Mouse (Mus musculus) cerebellum, adult 2 months (tissue): ENCODE results near the gene Tspan9.

ENCODE experiments used
- CTCF ChIP-seq: fragments of 200-500 bp; IDR thresholded peaks from 2 replicates; pipeline ENCODE4 v1.5.1; 2011; ENCODE audit warnings: low read depth, mild to moderate bottlenecking, control low read depth, low read length, moderate library complexity, borderline replicate concordance; ENCODE audit not compliant: insufficient read depth
- POLR2A ChIP-seq: fragments of 200-500 bp; IDR thresholded peaks from 2 replicates; pipeline ENCODE4 v1.6.1; 2011; ENCODE audit warnings: low read length, control low read depth, borderline replicate concordance; ENCODE audit not compliant: insufficient read depth

DNA sequence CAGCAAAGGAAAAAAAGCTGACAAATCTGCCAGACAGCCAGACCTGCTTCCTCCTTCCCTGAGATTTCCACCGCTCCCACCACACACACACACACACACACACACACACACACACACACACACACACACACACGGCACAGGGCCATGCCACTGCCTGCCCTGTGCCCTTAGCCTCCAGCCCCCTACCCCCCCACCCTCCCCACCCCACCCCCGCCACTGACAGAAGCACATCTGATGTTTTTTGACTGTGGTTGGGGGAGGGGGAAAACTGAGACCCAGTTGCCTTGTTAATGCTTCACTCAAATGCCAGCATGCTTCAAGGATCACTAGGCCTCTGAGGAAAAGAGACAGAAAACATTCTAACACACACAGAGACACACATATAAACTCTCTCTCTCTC, 30.8 kb downstream of the Tspan9 start:
- TF ChIP-seq CTCF (no peak), POLR2A (no peak)
